Mouse (Mus musculus) embryo, embryonic 10 days (tissue): ENCODE results near the gene Tigar.

Experiments used
- DNase-seq: peaks from one replicate; pipeline ENCODE4 v3.0.0-alpha.2; 2015; ENCODE audit warnings: low spot score

The Tigar gene

GRCm38 (mm10) chr6:127081820-127082219 is 27.5 kb downstream of the Tigar start:
- DNase-seq = no peak

GRCm38 (mm10) chr6:127079867-127080731 is 29.3 kb downstream of the Tigar start:
- DNase-seq = peak; percentile 86

GRCm38 (mm10) chr6:127072817-127073216 is 36.5 kb downstream of the Tigar start, which contains the start of gene Fgf23:
Gene Fgf23 (plus strand): TSS chr6:127072902.
- DNase-seq = peak; percentile 87

- peak; percentile 54 for DNase-seq
Measured at GRCm38 (mm10) chr6:127064815-127065214, 44.5 kb downstream of the Tigar start.

GRCm38 (mm10) chr6:127063915-127064314 is 45.4 kb downstream of the Tigar start:
- no peak for DNase-seq

- no peak for DNase-seq
Measured at GRCm38 (mm10) chr6:127059975-127060374, 49.4 kb downstream of the Tigar start.

- no peak for DNase-seq
Measured at GRCm38 (mm10) chr6:127056990-127057588, 52.3 kb downstream of the Tigar start.

- DNase-seq = peak; percentile 76
Measured at GRCm38 (mm10) chr6:127050847-127051246, 58.5 kb downstream of the Tigar start.

GRCm38 (mm10) chr6:127044909-127045308 is 64.4 kb downstream of the Tigar start:
- DNase-seq = no peak
